Mouse (Mus musculus) thymus, postnatal 36 days (tissue): Measurements from ENCODE around the gene Ogg1.

Experiments
- DNase-seq, 2 experiments: peaks; one replicate each; pipeline ENCODE4 v3.0.0; 2022; ENCODE audit warnings: mixed read lengths in 2 of 2

Gene Ogg1

GRCm38 (mm10) chr6:113326533-113327315 lies at the start of gene Ogg1:
Gene Ogg1, plus strand, starts transcription at chr6:113326972.
- DNase-seq, result peak; percentile 96 to 98

- DNase-seq, result no peak
These were observed 45.1 kb upstream of the Ogg1 start for GRCm38 (mm10) chr6:113281676-113282075.

- DNase-seq, result no peak
These were observed 44.5 kb upstream of the Ogg1 start, which contains the start of gene Cpne9 for GRCm38 (mm10) chr6:113282101-113282802. Gene Cpne9, plus strand, starts transcription at chr6:113282307.

GRCm38 (mm10) chr6:113282969-113283368 lies 43.8 kb upstream of the Ogg1 start:
- no peak for DNase-seq

- no peak for DNase-seq
These were observed 43.3 kb upstream of the Ogg1 start for GRCm38 (mm10) chr6:113283500-113283899.

- no peak for DNase-seq
These were observed 41.8 kb upstream of the Ogg1 start for GRCm38 (mm10) chr6:113284931-113285330.

GRCm38 (mm10) chr6:113286316-113286715 lies 40.5 kb upstream of the Ogg1 start:
- no peak for DNase-seq

- no peak for DNase-seq
These were observed 39.5 kb upstream of the Ogg1 start for GRCm38 (mm10) chr6:113287236-113287635.

GRCm38 (mm10) chr6:113289346-113289745 lies 37.4 kb upstream of the Ogg1 start:
- DNase-seq, result no peak

- no peak for DNase-seq
These were observed 36.4 kb upstream of the Ogg1 start for GRCm38 (mm10) chr6:113290346-113290745.

GRCm38 (mm10) chr6:113292938-113293337 lies 33.8 kb upstream of the Ogg1 start:
- no peak for DNase-seq

GRCm38 (mm10) chr6:113296046-113296445 lies 30.7 kb upstream of the Ogg1 start:
- DNase-seq, result no peak

GRCm38 (mm10) chr6:113296639-113297038 lies 30.1 kb upstream of the Ogg1 start:
- no peak for DNase-seq

GRCm38 (mm10) chr6:113301350-113301749 lies 25.4 kb upstream of the Ogg1 start:
- no peak for DNase-seq

- peak in 1 of 2 experiments; percentile 11 for DNase-seq
These were observed 24.5 kb upstream of the Ogg1 start for GRCm38 (mm10) chr6:113302258-113302657.

GRCm38 (mm10) chr6:113306322-113306985 lies 20.3 kb upstream of the Ogg1 start:
- peak; percentile 100 for DNase-seq

GRCm38 (mm10) chr6:113306986-113307349 lies 19.8 kb upstream of the Ogg1 start, which contains the start of gene Brpf1:
Gene Brpf1, plus strand, starts transcription at chr6:113307137.
- peak in 1 of 2 experiments; percentile 82 for DNase-seq

- peak; percentile 59 to 69 for DNase-seq
These were observed 19.2 kb upstream of the Ogg1 start for GRCm38 (mm10) chr6:113307481-113308121.

GRCm38 (mm10) chr6:113308141-113308540 lies 18.6 kb upstream of the Ogg1 start:
- no peak for DNase-seq

GRCm38 (mm10) chr6:113315972-113316371 lies 10.8 kb upstream of the Ogg1 start:
- no peak for DNase-seq

- no peak for DNase-seq
These were observed 2.6 kb downstream of the Ogg1 start for GRCm38 (mm10) chr6:113329396-113329795.

- peak in 1 of 2 experiments; percentile 42 for DNase-seq
These were observed 3.8 kb downstream of the Ogg1 start for GRCm38 (mm10) chr6:113330547-113330946.

- DNase-seq, result no peak
These were observed 4.9 kb downstream of the Ogg1 start for GRCm38 (mm10) chr6:113331721-113332120.
